Mouse (Mus musculus) heart, embryonic 16.5 days (tissue): ENCODE measurements around the gene Tmem63a. TPM values are rescaled to one million over a fixed set of nuclear protein-coding genes. Genes with fewer than 3 reads are reported as not detected.
A peak's percentile ranks its signal among the peaks of the same experiment; 100 is the strongest.
"Not testable (repeated sequence)": the region's sequence is repeated elsewhere in the genome, so short reads cannot be mapped to it uniquely, and the experiment has no call there.

Experiments
- ATAC-seq: fragments of 200-750 bp; cut with Nextera tagmentation; replicated peaks from 2 replicates; pipeline ENCODE4 v1.8.0; 2017; ENCODE audit warnings: moderate number of reproducible peaks; ENCODE audit not compliant: insufficient read depth, low FRiP score; ENCODE audit errors: extremely low read depth
- H3K27ac ChIP-seq: fragments of 300-500 bp; sonication (generic); 2 replicates; pipeline ENCODE4 v1.5.1; 2014; ENCODE audit warnings: mild to moderate bottlenecking, low read length, control low read depth, moderate library complexity
- H3K27me3 ChIP-seq: fragments of 300-500 bp; sonication (generic); 2 replicates; pipeline ENCODE4 v1.6.1; 2014; ENCODE audit warnings: low read length, mixed read lengths; ENCODE audit not compliant: control insufficient read depth, insufficient read depth
- H3K36me3 ChIP-seq: fragments of 300-500 bp; sonication (generic); 2 replicates; pipeline ENCODE4 v1.6.1; 2014; ENCODE audit not compliant: control insufficient read depth, insufficient read depth
- H3K4me1 ChIP-seq: fragments of 300-500 bp; sonication (generic); 2 replicates; pipeline ENCODE4 v1.6.1; 2014; ENCODE audit warnings: low read length, mixed read lengths; ENCODE audit not compliant: control insufficient read depth, insufficient read depth
- H3K4me2 ChIP-seq: fragments of 300-500 bp; sonication (generic); 2 replicates; pipeline ENCODE4 v1.6.1; 2014; ENCODE audit warnings: low read depth, mild to moderate bottlenecking, control low read depth, low read length
- H3K4me3 ChIP-seq: fragments of 300-500 bp; sonication (generic); 2 replicates; pipeline ENCODE4 v1.5.1; 2014; ENCODE audit warnings: mild to moderate bottlenecking, control low read depth, low read length
- H3K9ac ChIP-seq: fragments of 300-500 bp; sonication (generic); 2 replicates; pipeline ENCODE4 v1.6.1; 2014; ENCODE audit warnings: low read length, control low read depth
- H3K9me3 ChIP-seq: fragments of 300-500 bp; sonication (generic); replicated peaks from 2 replicates; pipeline ENCODE4 v1.6.1; 2016; ENCODE audit warnings: low read length; ENCODE audit not compliant: control insufficient read depth
- WGBS: fragments of 180-500 bp; shearing (Covaris S2); extraction: QIAGEN DNeasy Blood & Tissue Kit; methylation state at CpG from one replicate; pipeline ENCODE4 v1.1.7; 2014; 5-methylcytosine and 5-hydroxymethylcytosine counted together
- polyA plus RNA-seq: library from polyadenylated mRNA; unstranded; fragments of >200 nt; fragmentation: Nextera tagmentation; extraction: Ambion mirVana; gene quantifications from 2 replicates; pipeline ENCODE4 v1.2.1, GENCODE M21; 2015

Gene Tmem63a
- polyA plus RNA-seq, 1 experiment from 2014 or later = 11.2 TPM

DNA sequence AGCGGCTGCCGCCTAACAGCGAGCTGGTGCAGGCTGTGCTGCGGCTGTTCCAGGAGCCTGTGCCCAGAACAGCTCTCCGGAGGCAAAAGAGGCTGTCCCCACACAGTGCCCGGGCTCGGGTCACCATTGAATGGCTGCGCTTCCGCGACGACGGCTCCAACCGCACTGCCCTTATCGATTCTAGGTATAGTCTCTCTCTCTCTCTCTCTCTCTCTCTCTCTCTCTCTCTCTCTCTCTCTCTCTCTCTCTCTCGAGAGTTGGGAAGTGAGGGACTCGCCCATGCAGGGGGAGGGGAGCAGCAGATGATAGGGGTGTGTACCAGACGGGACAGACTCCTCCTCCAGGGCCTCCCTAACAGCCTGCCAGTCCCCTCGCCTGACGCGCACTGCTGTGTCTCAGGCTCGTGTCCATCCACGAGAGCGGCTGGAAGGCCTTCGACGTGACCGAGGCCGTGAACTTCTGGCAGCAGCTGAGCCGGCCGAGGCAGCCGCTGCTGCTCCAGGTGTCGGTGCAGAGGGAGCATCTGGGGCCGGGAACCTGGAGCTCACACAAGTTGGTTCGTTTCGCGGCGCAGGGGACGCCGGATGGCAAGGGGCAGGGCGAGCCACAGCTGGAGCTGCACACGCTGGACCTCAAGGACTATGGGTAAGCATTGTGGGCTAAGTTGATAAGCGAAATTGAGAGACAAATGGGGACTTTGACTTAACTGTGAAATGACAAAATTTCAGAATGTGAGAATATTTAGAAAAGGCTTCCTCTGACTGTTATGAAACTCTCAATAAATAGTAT lies 5.3 kb upstream of the Tmem63a start:
- 4% methylated on average over 37 of the region's 41 CpGs for WGBS

GRCm38 (mm10) chr1:180937631-180938030 lies 4.5 kb upstream of the Tmem63a start:
- H3K4me3 ChIP-seq, H3K36me3 ChIP-seq, H3K27ac ChIP-seq, H3K9me3 ChIP-seq, H3K4me2 ChIP-seq, ATAC-seq, H3K4me1 ChIP-seq, H3K9ac ChIP-seq: not testable (repeated sequence)
- peaks cover 33% of the 10 kb centered on the region for H3K27me3 ChIP-seq
- WGBS = 65% methylated on average over 13 of the region's 13 CpGs

More for the DNA sequence above, 5.3 kb upstream of the Tmem63a start:
- H3K27me3 ChIP-seq = peaks cover 33% of the 10 kb centered on the region
- peak; percentile 73 for ATAC-seq
- peak overlapping the region; percentile 59; the same call in 1 of the 2 replicates for H3K9ac ChIP-seq
- peak overlapping the region; percentile 43 for H3K4me3 ChIP-seq
- not testable (repeated sequence) for H3K36me3 ChIP-seq, H3K4me1 ChIP-seq, H3K9me3 ChIP-seq, H3K27ac ChIP-seq
- H3K4me2 ChIP-seq = peak overlapping the region; percentile 68

GRCm38 (mm10) chr1:180938781-180939180 lies 3.4 kb upstream of the Tmem63a start:
- peaks cover 29% of the 10 kb centered on the region for H3K27me3 ChIP-seq
- not testable (repeated sequence) for H3K36me3 ChIP-seq, H3K4me3 ChIP-seq, H3K4me2 ChIP-seq, H3K9ac ChIP-seq, H3K27ac ChIP-seq, H3K9me3 ChIP-seq, ATAC-seq
- 79% methylated on average over 2 of the region's 2 CpGs for WGBS
- peaks cover 17% of the 10 kb centered on the region for H3K4me1 ChIP-seq

DNA sequence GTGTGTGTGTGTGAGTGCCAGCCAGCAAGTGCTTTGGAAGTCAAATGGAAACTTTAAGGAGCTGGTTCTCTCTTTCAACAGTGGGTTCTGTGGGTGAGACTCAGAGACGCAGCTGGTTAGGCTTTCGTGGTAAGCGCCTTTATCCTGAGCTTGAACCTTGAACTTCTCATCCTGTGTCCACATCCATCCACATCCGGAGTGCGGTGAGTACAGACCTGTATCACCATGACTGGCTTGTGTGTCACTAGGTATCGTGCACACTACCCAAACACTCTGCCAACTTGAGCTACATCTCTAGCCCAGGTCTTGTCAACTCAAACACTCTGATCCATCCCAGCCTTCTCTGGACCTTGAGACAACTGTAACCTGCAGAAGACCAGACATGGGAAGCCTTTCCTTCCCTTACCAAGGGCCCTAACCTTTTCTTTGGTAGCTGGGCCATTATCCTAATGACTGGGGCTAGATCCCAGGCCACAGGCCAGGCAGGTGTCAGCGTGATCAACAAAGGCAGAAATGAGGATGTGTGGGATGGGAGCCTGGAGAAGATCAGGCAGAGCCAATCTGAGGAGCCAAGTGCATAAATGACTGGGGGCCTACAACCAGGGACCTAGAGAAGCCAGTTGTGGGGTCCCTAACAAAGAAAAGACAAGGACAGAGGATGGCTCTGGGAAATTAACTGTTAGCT lies 1.2 kb upstream of the Tmem63a start:
- Histone ChIP-seq H3K4me1 (peaks cover 33% of the 10 kb centered on the region), H3K27me3 (peaks cover 7% of the 10 kb centered on the region), H3K9ac (peak overlapping the region; percentile 94; the same call in 1 of the 2 replicates), H3K36me3 (no peaks in the 10 kb centered on the region), H3K27ac (peak overlapping the region; percentile 93; the same call in 1 of the 2 replicates), H3K9me3 (no peaks in the 10 kb centered on the region), H3K4me3 (peak overlapping the region; percentile 91; the same call in 1 of the 2 replicates), H3K4me2 (peak overlapping the region; percentile 96; the same call in 1 of the 2 replicates)
- 85% methylated on average over 7 of the region's 7 CpGs for WGBS
- no peak for ATAC-seq

- peaks cover 4% of the 10 kb centered on the region; the same call in 1 of the 2 replicates for H3K27me3 ChIP-seq
- no peaks in the 10 kb centered on the region for H3K9me3 ChIP-seq
- H3K4me3 ChIP-seq = peak overlapping the region; percentile 91
- peak overlapping the region; percentile 93 for H3K27ac ChIP-seq
- peaks cover 40% of the 10 kb centered on the region for H3K4me1 ChIP-seq
- peak overlapping the region; percentile 94 for H3K9ac ChIP-seq
- whole genome bisulfite sequencing = 5% methylated on average over 18 of the region's 18 CpGs
- H3K36me3 ChIP-seq = no peaks in the 10 kb centered on the region
- peak overlapping the region; percentile 96 for H3K4me2 ChIP-seq
- no peak for ATAC-seq
These were observed 418 bp upstream of the Tmem63a start for GRCm38 (mm10) chr1:180941726-180942125.

DNA sequence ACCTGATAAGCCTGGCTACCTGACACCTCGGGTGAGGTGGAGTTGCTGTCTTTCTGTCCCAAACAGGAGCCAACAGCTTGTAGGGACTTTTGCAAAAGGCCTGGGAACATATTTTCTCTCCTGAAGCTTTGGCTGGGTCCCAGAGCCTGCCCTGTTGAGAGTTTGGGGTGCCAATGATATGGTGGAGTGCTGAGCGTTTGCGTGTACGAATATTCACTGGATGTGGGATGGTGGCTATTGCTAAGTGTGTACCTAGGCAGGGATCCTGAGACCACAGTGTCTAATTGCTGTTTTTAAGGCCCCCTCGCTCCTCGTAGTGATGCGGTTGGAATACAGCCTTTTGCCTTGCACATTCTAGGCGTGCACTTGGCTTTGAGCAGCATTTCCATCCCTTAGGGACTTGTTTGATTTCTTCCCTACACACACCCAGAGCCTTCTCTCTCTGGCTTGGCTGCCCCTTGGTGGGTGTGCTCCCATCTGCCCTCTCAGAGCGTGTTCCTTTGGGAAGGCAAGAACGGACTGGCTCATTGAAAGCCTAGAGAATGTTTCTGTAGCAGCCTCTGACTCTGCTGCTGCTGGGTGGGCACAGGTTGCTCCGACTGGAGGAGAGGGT lies 994 bp downstream of the Tmem63a start:
- 47% methylated on average over 11 of the region's 11 CpGs for WGBS
- Histone ChIP-seq H3K4me2 (peak overlapping the region; percentile 96), H3K36me3 (no peaks in the 10 kb centered on the region), H3K27ac (peak overlapping the region; percentile 93), H3K9ac (peak overlapping the region; percentile 94), H3K4me3 (peak overlapping the region; percentile 91), H3K4me1 (peaks cover 40% of the 10 kb centered on the region), H3K27me3 (no peaks in the 10 kb centered on the region), H3K9me3 (no peaks in the 10 kb centered on the region)
- no peak for ATAC-seq

DNA sequence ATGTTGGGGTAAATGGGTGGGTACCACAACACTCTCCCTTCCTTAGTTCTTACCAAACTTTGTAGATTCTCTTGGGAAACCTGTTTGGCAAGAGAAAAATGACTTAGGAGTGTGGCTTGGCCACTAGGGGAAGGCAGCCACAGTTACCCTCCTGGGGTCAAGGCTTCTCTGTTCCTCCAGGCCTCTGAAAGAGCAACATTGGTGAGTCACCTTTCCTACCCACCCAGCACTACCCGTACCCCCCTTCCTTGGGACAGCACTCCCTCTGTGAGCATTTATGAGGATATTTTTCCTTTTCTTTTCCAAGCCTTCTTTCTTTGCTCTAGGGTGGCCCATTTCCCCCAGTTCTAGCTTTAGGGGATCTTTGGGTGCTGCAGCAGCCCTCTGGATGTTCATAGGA lies 1.8 kb downstream of the Tmem63a start:
- no peak overlapping the region; the same call in 1 of the 2 replicates for H3K27ac ChIP-seq
- no peak overlapping the region for H3K4me3 ChIP-seq
- no peak overlapping the region for H3K9ac ChIP-seq
- H3K9me3 ChIP-seq = no peaks in the 10 kb centered on the region
- H3K4me2 ChIP-seq = peak overlapping the region; percentile 96; the same call in 1 of the 2 replicates
- 85% methylated on average over 1 of the region's 1 CpGs for WGBS
- H3K27me3 ChIP-seq = no peaks in the 10 kb centered on the region
- H3K36me3 ChIP-seq = 0 out of 2 replicates have a peak, but pooled peaks cover 3% of the 10 kb centered on the region
- peaks cover 40% of the 10 kb centered on the region for H3K4me1 ChIP-seq
- ATAC-seq = no peak

GRCm38 (mm10) chr1:180944553-180944952 lies 2.4 kb downstream of the Tmem63a start:
- WGBS = 79% methylated on average over 4 of the region's 4 CpGs
- no peak for ATAC-seq
- H3K4me1 ChIP-seq = peaks cover 40% of the 10 kb centered on the region
- no peaks in the 10 kb centered on the region for H3K9me3 ChIP-seq
- no peak overlapping the region for H3K27ac ChIP-seq
- H3K36me3 ChIP-seq = 0 out of 2 replicates have a peak, but pooled peaks cover 5% of the 10 kb centered on the region
- no peak overlapping the region for H3K9ac ChIP-seq
- H3K27me3 ChIP-seq = no peaks in the 10 kb centered on the region
- H3K4me2 ChIP-seq = no peak overlapping the region
- no peak overlapping the region for H3K4me3 ChIP-seq
